Mouse (Mus musculus) NIH3T3 (cell line): ENCODE data around the gene Mmp15.

Experiments
- DNase-seq: peaks from one replicate; pipeline ENCODE4 v3.0.0-alpha.2; 2012; ENCODE audit warnings: low read depth

Mmp15 gene

GRCm38 (mm10) chr8:95341721-95342120, 10.3 kb upstream of the Mmp15 start:
- no peak for DNase-seq

DNA sequence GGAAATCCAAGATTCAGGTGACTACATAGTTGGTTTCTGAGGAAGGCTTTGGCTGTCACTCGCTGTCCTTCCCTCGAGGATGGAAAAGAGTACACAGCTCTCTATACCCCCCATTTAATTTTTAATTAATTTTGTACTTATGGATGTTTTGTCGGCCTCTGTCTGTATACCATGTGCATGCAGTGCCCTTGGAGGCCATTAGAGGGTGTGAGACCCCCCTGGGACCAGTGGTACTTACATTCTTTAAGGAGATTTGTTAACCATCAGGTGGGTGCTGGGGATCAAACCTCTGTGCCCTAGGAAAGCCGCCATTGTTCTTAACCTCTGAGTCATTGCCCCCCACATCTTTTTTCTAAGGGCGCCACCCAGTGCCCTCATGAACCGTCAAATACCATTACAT, 7.4 kb upstream of the Mmp15 start:
- DNase-seq, result no peak

DNA sequence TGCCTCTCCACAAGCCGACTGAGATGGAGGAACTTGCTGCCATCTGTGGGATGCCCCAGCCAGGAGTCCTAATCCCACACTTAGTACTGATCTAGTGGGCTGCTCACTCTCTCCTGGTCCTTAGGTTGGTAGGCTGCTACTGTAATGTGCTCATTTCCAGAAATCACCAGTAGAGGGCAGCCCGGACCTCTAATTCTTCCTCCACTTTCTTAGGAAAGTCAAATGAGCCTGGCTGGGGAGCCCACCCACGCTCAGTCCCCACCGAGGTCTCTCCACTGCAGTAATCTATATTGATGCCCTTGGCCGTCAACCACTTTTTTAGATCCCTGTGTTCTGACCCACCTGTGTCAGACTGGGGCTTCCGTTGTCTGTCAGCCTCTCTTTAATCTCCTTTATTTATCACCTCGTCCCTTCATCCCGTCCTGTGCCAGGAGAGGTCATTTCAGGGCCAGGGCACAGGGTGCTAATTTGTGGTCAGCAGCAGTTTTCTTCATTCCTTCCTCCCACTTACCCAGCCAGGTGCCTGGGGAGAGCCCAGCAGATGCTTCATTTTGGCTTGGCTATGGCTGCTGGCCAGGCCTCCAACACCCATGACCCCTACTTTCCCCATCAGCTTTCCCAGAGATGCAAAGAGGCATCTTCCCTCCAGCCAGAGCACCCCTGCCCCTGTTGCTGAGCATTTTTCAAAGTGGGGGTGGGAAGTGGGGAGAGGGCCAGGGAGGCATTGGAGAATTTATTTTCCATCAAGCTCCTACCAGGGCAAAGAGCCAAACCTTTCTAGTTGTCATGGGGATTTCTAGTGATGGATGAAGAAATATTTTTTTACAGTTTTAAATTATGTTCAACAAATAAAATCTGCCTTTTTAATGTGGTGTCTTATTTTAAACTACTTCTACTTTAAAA, 5.2 kb upstream of the Mmp15 start:
- peak; percentile 83 for DNase-seq

DNA sequence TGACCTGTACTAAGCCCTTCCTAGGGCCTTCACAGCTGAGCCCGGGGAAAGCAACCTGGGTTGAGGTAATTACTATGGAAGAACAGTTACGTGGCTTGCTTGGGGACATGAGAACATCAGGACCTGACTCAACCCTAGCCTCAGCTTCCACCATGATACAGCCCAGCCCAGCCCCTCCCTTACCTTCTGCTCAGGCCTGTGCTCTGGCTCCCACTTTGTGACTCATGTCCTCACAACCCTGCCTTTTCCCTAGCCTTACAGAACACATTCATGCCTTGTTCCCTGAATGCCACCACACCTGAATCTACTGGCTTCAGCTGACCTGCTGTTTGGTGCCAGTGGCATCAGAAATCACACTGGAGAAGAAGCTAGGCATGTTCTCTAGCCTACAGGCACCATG, 3.7 kb upstream of the Mmp15 start:
- DNase-seq, result no peak

- DNase-seq, result peak; percentile 69
Observed at GRCm38 (mm10) chr8:95348811-95349630, 3.0 kb upstream of the Mmp15 start.

DNA sequence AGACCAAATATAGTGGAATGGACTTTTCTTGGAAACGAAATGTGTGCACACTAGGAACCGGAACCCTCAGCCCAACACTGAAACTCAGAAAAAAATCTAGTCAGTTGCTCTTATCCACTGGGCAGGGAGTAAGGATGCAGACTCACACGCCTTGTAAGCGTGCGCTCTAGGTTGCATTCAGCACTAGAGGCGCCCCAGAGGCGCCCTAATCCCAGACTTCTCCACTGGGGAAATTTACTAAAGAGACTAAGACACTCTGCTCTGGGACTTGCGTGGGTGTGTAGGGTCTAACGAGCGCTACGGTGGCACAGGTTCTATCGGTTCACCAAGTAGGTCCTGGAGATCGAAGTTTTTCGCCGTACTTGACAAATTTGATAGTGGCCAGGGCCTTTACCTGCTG, 607 bp upstream of the Mmp15 start:
- peak; percentile 51 for DNase-seq

GRCm38 (mm10) chr8:95352871-95353866, 1.1 kb downstream of the Mmp15 start:
- DNase-seq, result no peak

GRCm38 (mm10) chr8:95354606-95355005, 2.5 kb downstream of the Mmp15 start:
- DNase-seq, result no peak

DNA sequence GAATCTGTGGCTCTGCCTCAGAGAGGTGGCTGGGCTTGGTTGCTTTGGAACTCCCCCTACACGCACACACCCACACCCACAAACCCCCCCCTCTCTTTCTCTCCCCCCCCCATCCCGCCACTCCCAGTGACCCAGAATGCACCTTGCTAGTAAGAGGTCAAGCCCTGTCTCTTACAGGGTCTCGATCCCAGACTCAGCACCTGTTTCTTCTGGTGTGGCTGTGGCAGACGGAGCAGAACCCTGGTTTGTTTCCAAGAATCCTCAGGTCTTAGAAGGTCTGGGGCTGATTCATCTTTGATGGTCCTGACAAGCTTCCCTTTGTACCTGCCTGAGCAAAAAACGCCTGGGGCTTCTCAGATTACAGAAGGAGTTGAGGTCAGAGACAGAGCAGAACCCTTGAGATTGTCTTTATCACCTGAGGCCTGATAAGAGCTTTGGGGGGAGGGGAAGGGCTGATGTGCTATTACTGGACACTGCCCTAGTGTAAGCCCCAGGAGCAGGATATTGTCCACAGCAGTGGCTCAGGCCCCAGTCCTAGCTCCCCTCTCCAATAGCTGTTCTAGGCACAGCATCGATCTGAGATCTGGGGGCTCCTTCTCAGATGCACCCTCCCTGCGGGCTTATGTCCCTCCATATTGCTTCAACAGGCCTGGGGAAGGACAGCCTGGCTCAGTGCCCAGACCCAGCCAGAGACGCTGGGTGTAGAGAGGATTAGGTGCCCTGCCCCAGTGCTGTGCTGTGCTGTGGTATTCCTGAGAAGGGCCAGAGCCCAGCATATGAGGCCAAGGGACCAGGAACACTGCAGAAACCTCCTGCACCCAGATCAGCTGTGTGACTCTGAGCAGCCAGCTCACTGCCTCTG, 6.7 kb downstream of the Mmp15 start:
- DNase-seq, result no peak

- no peak for DNase-seq
Observed at GRCm38 (mm10) chr8:95360181-95361015, 8.3 kb downstream of the Mmp15 start.

DNA sequence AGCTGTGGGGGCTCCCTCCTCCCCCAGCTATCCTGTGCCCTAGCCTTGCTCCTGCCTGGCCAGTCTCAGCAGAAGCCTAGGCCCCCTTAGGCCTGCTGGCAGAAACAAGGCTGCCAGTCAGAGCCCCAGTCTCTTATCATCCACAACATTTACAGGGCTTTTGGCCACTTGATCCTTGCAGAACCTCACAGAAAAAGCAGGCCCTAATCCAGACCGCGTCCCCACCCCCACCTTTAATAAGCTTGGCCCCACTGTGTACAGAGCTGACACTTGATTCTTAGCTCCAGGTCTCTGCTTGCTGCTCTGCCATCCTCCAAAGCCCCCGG, 8.9 kb downstream of the Mmp15 start:
- no peak for DNase-seq

DNA sequence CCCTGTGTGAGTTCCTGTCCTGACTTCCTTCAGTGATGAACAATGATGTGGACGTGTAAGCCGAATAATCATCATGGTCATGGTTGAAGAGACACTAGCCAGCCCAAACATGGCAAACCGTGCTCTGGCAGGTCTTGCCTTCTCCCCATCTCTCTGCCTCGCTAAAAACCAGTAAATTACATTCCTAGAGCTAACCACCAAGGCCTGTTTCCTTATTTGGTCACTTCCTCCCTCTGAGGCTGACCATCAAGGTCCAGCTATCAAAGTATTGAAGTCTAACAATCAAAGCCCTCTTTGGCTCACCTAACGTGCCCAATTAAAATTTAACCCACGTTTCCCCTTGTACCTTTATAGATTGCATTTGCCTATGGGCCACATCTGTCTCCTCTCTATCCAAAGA, 10.2 kb downstream of the Mmp15 start:
- no peak for DNase-seq

DNA sequence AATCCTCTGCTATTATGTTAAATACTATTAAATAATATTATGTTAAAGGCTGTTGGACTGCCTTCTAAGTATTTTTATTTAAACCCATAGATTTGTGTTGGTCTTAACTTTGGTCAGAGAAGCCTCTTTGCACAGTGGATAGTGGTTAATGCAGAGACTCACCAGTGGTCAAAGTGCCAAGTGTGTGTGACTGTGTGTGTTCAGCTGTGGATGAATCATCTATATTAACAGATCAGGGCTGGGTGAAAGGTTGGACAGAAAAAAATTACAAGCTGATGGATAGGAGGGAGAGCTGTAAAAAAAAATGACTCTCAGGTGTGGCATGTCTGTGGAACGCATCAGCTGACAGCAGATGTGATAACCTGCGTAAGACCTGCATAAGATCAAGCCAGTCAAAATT, 11.8 kb downstream of the Mmp15 start:
- peak; percentile 78 for DNase-seq

DNA sequence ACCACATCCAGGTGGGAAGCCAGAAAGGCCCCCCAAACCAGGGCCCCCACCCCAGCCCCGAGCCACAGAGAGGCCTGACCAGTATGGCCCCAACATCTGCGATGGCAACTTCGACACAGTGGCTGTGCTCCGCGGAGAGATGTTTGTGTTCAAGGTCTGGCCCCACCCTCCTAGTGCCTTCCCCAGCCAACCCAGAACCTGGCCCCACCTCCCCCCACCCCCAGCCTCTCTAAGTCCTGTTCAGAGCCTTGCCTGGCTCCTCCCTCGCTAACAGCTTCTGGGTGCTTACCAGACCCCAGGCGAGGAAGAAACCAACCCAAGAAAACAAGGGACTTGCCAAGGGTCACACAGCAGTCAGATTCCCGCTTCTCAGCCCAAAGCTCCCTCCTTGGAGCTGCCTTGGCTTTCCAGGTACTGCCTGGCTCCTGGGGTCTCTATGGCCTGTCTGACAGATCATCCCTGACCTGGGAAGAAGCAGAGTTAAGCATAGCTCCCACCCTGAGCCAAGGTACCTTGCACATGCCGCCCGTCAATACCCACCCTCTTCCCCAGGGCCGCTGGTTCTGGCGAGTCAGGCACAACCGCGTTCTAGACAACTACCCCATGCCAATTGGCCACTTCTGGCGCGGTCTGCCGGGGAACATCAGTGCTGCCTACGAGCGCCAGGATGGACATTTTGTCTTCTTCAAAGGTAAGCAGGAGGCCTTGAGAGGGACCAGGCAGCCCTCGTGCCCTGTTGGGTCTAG, 17.7 kb downstream of the Mmp15 start:
- no peak for DNase-seq

GRCm38 (mm10) chr8:95373389-95374002, 21.4 kb downstream of the Mmp15 start:
- DNase-seq, result no peak

GRCm38 (mm10) chr8:95374429-95374828, 22.4 kb downstream of the Mmp15 start:
- DNase-seq, result no peak

DNA sequence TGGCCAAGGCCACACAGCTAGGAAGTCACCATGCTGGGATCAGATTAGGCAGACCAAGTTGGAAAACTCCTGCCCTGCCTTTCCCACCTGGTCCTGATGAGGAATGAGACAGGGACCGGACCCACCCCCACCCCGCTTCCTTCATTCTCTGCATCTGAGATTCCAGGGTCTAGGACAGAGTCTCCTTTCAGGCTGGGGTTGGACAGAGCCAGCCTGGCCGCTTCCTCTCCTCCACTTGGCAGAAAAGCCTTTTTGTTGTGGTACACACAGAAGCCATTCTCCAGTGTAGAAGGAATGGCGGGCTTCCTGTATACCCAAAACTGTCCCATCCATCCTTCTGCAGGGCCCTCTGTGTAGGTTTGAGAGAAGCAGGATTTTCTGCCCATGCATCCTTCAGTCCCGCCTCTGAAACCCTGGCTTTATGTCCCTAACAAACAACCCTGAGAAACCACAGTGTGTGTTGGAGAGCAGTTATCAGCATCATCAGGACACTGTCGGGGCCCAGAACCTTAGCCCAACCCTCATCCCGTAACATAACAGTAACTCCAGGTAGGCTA, 23.4 kb downstream of the Mmp15 start:
- DNase-seq, result no peak

DNA sequence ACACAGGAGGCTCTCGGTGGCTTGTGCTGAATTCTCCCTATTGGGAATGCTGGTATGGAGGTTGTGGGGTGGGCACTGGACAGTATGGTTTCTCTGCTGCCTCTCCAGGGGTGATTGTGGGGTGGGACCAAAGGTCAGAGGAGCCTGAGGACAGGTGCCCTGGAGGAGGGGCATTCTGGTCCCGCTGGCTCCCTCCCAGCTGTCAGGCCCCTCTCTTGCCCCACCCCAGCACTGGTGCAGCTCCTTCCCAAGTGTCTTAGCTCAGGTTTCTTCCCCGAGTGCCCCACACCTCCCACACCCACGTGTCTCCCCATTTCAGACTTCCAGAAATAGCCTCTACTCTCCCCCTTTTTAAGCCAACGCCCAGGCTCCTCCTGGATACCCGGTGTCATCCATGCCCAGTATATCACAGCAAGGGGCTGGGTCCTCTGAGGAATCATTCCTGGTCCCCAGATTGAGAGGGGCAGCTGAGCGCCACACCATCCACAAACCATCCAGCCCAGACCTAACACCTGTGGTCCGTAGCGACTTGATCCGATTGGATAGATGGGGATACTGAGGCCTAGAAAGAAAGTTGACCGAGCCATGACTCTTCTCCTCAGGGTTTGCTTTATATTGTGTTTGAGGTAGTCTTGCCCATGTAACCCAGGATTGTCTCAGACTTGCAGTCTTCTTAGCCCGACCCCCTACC, 24.4 kb downstream of the Mmp15 start:
- DNase-seq, result no peak
